Mouse (Mus musculus): ENCODE data around the gene Ddhd1. TPM values are rescaled to one million over a fixed set of nuclear protein-coding genes. Genes with fewer than 3 reads are reported as not detected.
A peak's percentile ranks its signal among the peaks of the same experiment; 100 is the strongest.

Gene Ddhd1
- polyA plus RNA-seq, 1 experiment from 2014 or later, result 10.0 TPM

DNA sequence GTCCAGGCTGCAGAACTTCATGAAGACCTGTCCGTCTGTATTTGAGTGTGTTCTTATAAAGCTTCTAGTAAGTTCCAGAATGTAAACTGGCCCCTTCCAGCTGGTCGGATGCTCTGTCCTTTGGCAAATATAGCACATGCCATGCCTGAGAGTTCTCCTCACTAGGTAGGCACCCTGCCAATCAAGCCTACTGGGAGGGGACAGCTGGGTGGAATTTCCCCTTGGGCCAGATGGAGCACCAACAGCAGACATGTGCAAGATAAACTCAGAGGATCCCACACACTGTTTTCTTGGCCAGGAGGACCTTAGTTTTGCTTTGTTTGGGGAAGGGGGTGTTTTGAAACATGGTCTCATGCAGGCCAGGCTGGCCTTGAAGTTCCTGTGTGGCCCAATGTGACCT is 104.1 kb downstream of the Ddhd1 start:
- 76% methylated on average over 2 of the region's 2 CpGs for WGBS
- Histone ChIP-seq H3K36me3 (no peaks in the 10 kb centered on the region), H3K4me3 (no peak overlapping the region), H3K27me3 (ENCODE audit: insufficient read depth, poor library complexity, severe bottlenecking) (no peaks in the 10 kb centered on the region), H3K9me3 (no peaks in the 10 kb centered on the region), H3K27ac (no peak overlapping the region), H3K4me1 (peaks cover 11% of the 10 kb centered on the region)
- DNase-seq (ENCODE audit: low spot score), result no peak

GRCm38 (mm10) chr14:45552431-45552830 is 105.5 kb downstream of the Ddhd1 start:
- H3K9me3 ChIP-seq, result no peaks in the 10 kb centered on the region
- H3K4me3 ChIP-seq, result no peak overlapping the region
- no peaks in the 10 kb centered on the region for H3K27me3 ChIP-seq (ENCODE audit: insufficient read depth, poor library complexity, severe bottlenecking)
- no peaks in the 10 kb centered on the region for H3K36me3 ChIP-seq
- WGBS, result 69% methylated on average over 4 of the region's 4 CpGs
- no peak for DNase-seq (ENCODE audit: low spot score)
- peaks cover 5% of the 10 kb centered on the region for H3K4me1 ChIP-seq
- peak overlapping the region; percentile 36; the same call in 1 of the 2 replicates for H3K27ac ChIP-seq

DNA sequence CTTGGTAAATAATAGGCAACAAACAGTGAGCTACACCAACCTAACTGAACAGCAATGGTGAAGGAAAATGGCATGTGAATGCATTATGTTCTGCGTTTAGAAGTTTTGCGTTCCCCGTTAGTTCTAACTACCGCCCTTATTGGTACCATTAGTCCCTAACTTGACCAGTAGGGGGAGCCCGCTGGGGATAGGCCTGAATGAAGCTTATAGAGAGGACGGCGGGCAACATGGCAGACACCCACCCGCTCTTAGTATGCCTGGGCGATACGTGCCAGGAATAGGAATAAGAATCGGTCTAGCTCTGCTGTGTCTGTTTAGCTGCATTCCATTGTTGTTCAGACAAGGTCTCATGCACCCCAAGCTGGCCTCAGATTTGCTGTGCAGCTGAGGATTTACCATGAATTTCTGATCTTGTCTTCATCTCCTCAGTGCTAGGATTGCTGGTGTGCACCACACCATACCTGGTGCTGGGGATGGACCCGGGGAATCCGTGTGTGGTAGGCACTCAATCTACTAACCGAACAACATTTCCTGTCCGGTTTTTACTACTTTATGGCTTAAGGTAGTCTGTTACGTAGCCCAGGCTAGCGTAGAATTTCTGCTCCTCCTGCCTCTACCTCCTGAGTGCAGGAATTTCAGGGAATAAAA is 106.7 kb downstream of the Ddhd1 start:
- Histone ChIP-seq H3K27ac (0 out of 2 replicates have a peak overlapping the region, but pooled peaks have one; percentile 22), H3K4me3 (peak overlapping the region; percentile 18; the same call in 1 of the 2 replicates), H3K36me3 (no peaks in the 10 kb centered on the region), H3K4me1 (peaks cover 5% of the 10 kb centered on the region), H3K9me3 (no peaks in the 10 kb centered on the region), H3K27me3 (ENCODE audit: insufficient read depth, poor library complexity, severe bottlenecking) (no peaks in the 10 kb centered on the region)
- DNase-seq (ENCODE audit: low spot score), result no peak
- 49% methylated on average over 17 of the region's 17 CpGs for WGBS

- H3K4me3 ChIP-seq, result no peak overlapping the region
- peaks cover 5% of the 10 kb centered on the region for H3K4me1 ChIP-seq
- no peaks in the 10 kb centered on the region for H3K9me3 ChIP-seq
- H3K27me3 ChIP-seq (ENCODE audit: insufficient read depth, poor library complexity, severe bottlenecking), result no peaks in the 10 kb centered on the region
- no peak overlapping the region for H3K27ac ChIP-seq
- no peak for DNase-seq (ENCODE audit: low spot score)
- 67% methylated on average over 13 of the region's 13 CpGs for WGBS
- H3K36me3 ChIP-seq, result no peaks in the 10 kb centered on the region
These were observed 107.8 kb downstream of the Ddhd1 start for GRCm38 (mm10) chr14:45550010-45550647.

GRCm38 (mm10) chr14:45548118-45548517 is 109.8 kb downstream of the Ddhd1 start:
- H3K4me1 ChIP-seq, result peaks cover 5% of the 10 kb centered on the region
- DNase-seq (ENCODE audit: low spot score), result no peak
- H3K27me3 ChIP-seq (ENCODE audit: insufficient read depth, poor library complexity, severe bottlenecking), result no peaks in the 10 kb centered on the region
- 73% methylated on average over 3 of the region's 3 CpGs for WGBS
- no peaks in the 10 kb centered on the region for H3K9me3 ChIP-seq
- H3K36me3 ChIP-seq, result no peaks in the 10 kb centered on the region
- no peak overlapping the region for H3K27ac ChIP-seq
- H3K4me3 ChIP-seq, result no peak overlapping the region

DNA sequence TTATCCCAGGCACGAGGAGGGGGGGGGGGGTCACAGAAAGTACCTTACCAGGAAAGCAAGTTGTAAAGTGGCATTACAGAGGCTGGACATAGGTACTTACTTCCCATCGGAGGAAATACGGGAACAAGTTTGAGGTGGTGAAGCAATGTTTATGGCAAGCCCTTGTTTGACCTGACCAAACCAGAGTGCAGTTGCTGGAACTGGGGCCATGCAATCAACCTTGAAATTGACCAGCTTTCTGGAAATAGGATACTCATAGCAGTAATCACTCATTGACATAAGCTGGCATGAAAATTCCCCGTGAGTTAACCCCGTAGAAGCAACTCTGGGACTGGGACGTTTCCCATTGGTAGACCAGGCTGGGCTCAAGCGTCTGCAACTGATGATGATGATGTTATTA is 113.0 kb downstream of the Ddhd1 start:
- Histone ChIP-seq H3K4me1 (no peaks in the 10 kb centered on the region), H3K4me3 (no peak overlapping the region), H3K36me3 (no peaks in the 10 kb centered on the region), H3K27me3 (ENCODE audit: insufficient read depth, poor library complexity, severe bottlenecking) (no peaks in the 10 kb centered on the region), H3K9me3 (no peaks in the 10 kb centered on the region), H3K27ac (no peak overlapping the region)
- DNase-seq (ENCODE audit: low spot score), result no peak
- 87% methylated on average over 7 of the region's 7 CpGs for WGBS

DNA sequence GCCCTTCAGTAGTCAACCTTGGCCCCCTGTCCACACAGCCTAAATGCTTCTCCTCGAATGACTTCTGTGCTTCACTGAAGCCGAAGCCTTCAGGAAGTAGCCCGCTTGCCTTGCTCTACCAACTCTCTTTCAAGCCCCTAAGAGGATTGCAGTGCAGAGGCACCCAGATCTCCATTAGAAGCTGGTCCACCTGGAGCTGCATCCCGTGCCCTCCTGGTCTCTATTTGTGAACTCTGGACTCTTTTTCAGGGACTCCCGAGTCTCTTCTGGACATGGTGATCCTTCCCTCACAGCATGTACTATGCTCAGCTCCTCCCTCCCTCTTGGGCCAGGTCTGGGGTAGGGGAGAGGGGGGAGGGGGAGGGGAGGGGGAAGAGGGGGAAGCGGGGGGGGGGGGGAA is 113.9 kb downstream of the Ddhd1 start:
- H3K4me1 ChIP-seq, result no peaks in the 10 kb centered on the region
- H3K36me3 ChIP-seq, result no peaks in the 10 kb centered on the region
- 64% methylated on average over 5 of the region's 6 CpGs for WGBS
- no peak overlapping the region for H3K27ac ChIP-seq
- no peaks in the 10 kb centered on the region for H3K9me3 ChIP-seq
- DNase-seq (ENCODE audit: low spot score), result peak; percentile 53
- H3K4me3 ChIP-seq, result no peak overlapping the region
- H3K27me3 ChIP-seq (ENCODE audit: insufficient read depth, poor library complexity, severe bottlenecking), result no peaks in the 10 kb centered on the region

- H3K4me3 ChIP-seq, result no peak overlapping the region
- H3K9me3 ChIP-seq, result no peaks in the 10 kb centered on the region
- WGBS, result 31% methylated on average over 12 of the region's 12 CpGs
These were observed 118.1 kb downstream of the Ddhd1 start for GRCm38 (mm10) chr14:45539659-45540468.

More at GRCm38 (mm10) chr14:45539659-45540468, 118.1 kb downstream of the Ddhd1 start:
- DNase-seq (ENCODE audit: low spot score), result peak; percentile 86
- H3K27me3 ChIP-seq (ENCODE audit: insufficient read depth, poor library complexity, severe bottlenecking), result no peaks in the 10 kb centered on the region
- peak overlapping the region; percentile 73 for H3K27ac ChIP-seq
- no peaks in the 10 kb centered on the region for H3K36me3 ChIP-seq
- no peaks in the 10 kb centered on the region for H3K4me1 ChIP-seq

Small RNAs within 50 kb of the gene (microRNA-seq; reads per million reads assigned to microRNA genes)
- gene Mir5131, result 2.0 reads per million

Other genes with a start within 250 kb of the Ddhd1 start
- 175 and 176 TPM in 2 replicates for gene Fermt2, start 128.0 kb downstream of the Ddhd1 start, polyA plus RNA-seq (2016; fragmentation: Nextera tagmentation; extraction: Ambion mirVana)